Mouse (Mus musculus): ENCODE results near the gene Dis3l2.

The Dis3l2 gene

GRCm38 (mm10) chr1:87010629-87011330, 307.2 kb downstream of the Dis3l2 start:
- DNase-seq (ENCODE audit: low read depth): no peak

- no peak for DNase-seq (ENCODE audit: low read depth)
Observed at GRCm38 (mm10) chr1:87011718-87012117, 308.1 kb downstream of the Dis3l2 start.

- DNase-seq (ENCODE audit: low read depth): no peak
Observed at GRCm38 (mm10) chr1:87012606-87013005, 309.0 kb downstream of the Dis3l2 start.

- DNase-seq (ENCODE audit: low read depth): no peak
Observed at GRCm38 (mm10) chr1:87020714-87021113, 317.1 kb downstream of the Dis3l2 start.

- no peak for DNase-seq (ENCODE audit: low read depth)
Observed at GRCm38 (mm10) chr1:87021584-87021983, 318.0 kb downstream of the Dis3l2 start.

- DNase-seq (ENCODE audit: low read depth): no peak
Observed at GRCm38 (mm10) chr1:87023291-87024170, 319.9 kb downstream of the Dis3l2 start.

GRCm38 (mm10) chr1:87025021-87025420, 321.4 kb downstream of the Dis3l2 start:
- no peak for DNase-seq (ENCODE audit: low read depth)

GRCm38 (mm10) chr1:87028786-87029185, 325.2 kb downstream of the Dis3l2 start:
- no peak for DNase-seq (ENCODE audit: low read depth)

- DNase-seq (ENCODE audit: low read depth): no peak
Observed at GRCm38 (mm10) chr1:87030652-87031051, 327.0 kb downstream of the Dis3l2 start.

- no peak for DNase-seq (ENCODE audit: low read depth)
Observed at GRCm38 (mm10) chr1:87032466-87032865, 328.9 kb downstream of the Dis3l2 start.

GRCm38 (mm10) chr1:87035532-87036161, 332.0 kb downstream of the Dis3l2 start:
- no peak for DNase-seq (ENCODE audit: low read depth)

GRCm38 (mm10) chr1:87036334-87036733, 332.7 kb downstream of the Dis3l2 start:
- DNase-seq (ENCODE audit: low read depth): no peak

GRCm38 (mm10) chr1:87038477-87039070, 335.0 kb downstream of the Dis3l2 start:
- no peak for DNase-seq (ENCODE audit: low read depth)

GRCm38 (mm10) chr1:87041119-87041518, 337.5 kb downstream of the Dis3l2 start:
- peak; percentile 54 for DNase-seq (ENCODE audit: low read depth)

GRCm38 (mm10) chr1:87041814-87042438, 338.3 kb downstream of the Dis3l2 start:
- DNase-seq (ENCODE audit: low read depth): peak; percentile 61

- DNase-seq (ENCODE audit: low read depth): no peak
Observed at GRCm38 (mm10) chr1:87050072-87050471, 346.5 kb downstream of the Dis3l2 start.

- DNase-seq (ENCODE audit: low read depth): no peak
Observed at GRCm38 (mm10) chr1:87050700-87051099, 347.1 kb downstream of the Dis3l2 start.

GRCm38 (mm10) chr1:87051369-87051768, 347.8 kb downstream of the Dis3l2 start:
- no peak for DNase-seq (ENCODE audit: low read depth)

- DNase-seq (ENCODE audit: low read depth): no peak
Observed at GRCm38 (mm10) chr1:87057075-87057474, 353.5 kb downstream of the Dis3l2 start.

- DNase-seq (ENCODE audit: low read depth): no peak
Observed at GRCm38 (mm10) chr1:87059042-87059665, 355.5 kb downstream of the Dis3l2 start.

GRCm38 (mm10) chr1:87060913-87061312, 357.3 kb downstream of the Dis3l2 start:
- DNase-seq (ENCODE audit: low read depth): no peak
